Mouse (Mus musculus) neural tube, embryonic 11.5 days (tissue): Measurements from ENCODE around the gene Tdp2. TPM values are rescaled to one million over a fixed set of nuclear protein-coding genes. Genes with fewer than 3 reads are reported as not detected.

Experiments
- ATAC-seq: fragments of 200-750 bp; cut with Nextera tagmentation; 2 replicates; pipeline ENCODE4 v1.8.0; 2017; ENCODE audit warnings: moderate number of reproducible peaks, mild to moderate bottlenecking, moderate TSS enrichment, moderate library complexity; ENCODE audit not compliant: insufficient read depth, low FRiP score, low TSS enrichment
- DNase-seq: peaks from one replicate; pipeline ENCODE4 v3.0.0-alpha.2; 2015; ENCODE audit warnings: low spot score
- H3K27ac ChIP-seq: fragments of 300-500 bp; sonication (generic); 2 replicates; pipeline ENCODE4 v1.5.1; 2014; ENCODE audit warnings: low read depth, mild to moderate bottlenecking, low read length
- H3K27me3 ChIP-seq: fragments of 300-500 bp; sonication (generic); 2 replicates; pipeline ENCODE4 v1.6.1; 2014; ENCODE audit warnings: mild to moderate bottlenecking, low read length, mixed read lengths; ENCODE audit not compliant: control insufficient read depth, insufficient read depth
- H3K36me3 ChIP-seq: fragments of 300-500 bp; sonication (generic); 2 replicates; pipeline ENCODE4 v1.6.1; 2014; ENCODE audit warnings: mild to moderate bottlenecking, low read length, moderate library complexity, mixed read lengths; ENCODE audit not compliant: control insufficient read depth, insufficient read depth
- H3K4me1 ChIP-seq: fragments of 300-500 bp; sonication (generic); 2 replicates; pipeline ENCODE4 v1.6.1; 2014; ENCODE audit warnings: low read length, mixed read lengths; ENCODE audit not compliant: control insufficient read depth, insufficient read depth
- H3K4me2 ChIP-seq: fragments of 300-500 bp; sonication (generic); 2 replicates; pipeline ENCODE4 v1.6.1; 2014; ENCODE audit warnings: low read depth, mild to moderate bottlenecking, moderate library complexity
- H3K4me3 ChIP-seq: fragments of 300-500 bp; sonication (generic); 2 replicates; pipeline ENCODE4 v1.5.1; 2014; ENCODE audit warnings: low read depth, low read length
- H3K9ac ChIP-seq: fragments of 300-500 bp; sonication (generic); 2 replicates; pipeline ENCODE4 v1.6.1; 2014; ENCODE audit warnings: mild to moderate bottlenecking, low read length
- H3K9me3 ChIP-seq: fragments of 300-500 bp; sonication (generic); 2 replicates; pipeline ENCODE4 v1.6.1; 2016; ENCODE audit warnings: low read length; ENCODE audit not compliant: control insufficient read depth
- WGBS: fragments of 180-500 bp; shearing (Covaris S2); extraction: QIAGEN DNeasy Blood & Tissue Kit; methylation state at CpG from one replicate; pipeline ENCODE4 v1.1.7; 2014; 5-methylcytosine and 5-hydroxymethylcytosine counted together
- polyA plus RNA-seq: library from polyadenylated mRNA; unstranded; fragments of >200 nt; fragmentation: Nextera tagmentation; extraction: Ambion mirVana; gene quantifications from 2 replicates; pipeline ENCODE4 v1.2.1, GENCODE M21; 2014

Gene Tdp2
- polyA plus RNA-seq, 1 experiment from 2014 or later = 66.7 TPM

GRCm38 (mm10) chr13:24799925-24800673 is 31.4 kb upstream of the Tdp2 start:
- Histone ChIP-seq H3K27ac (no peak overlapping the region), H3K36me3 (no peaks in the 10 kb centered on the region), H3K4me2 (peak overlapping the region; percentile 63), H3K4me3 (peak overlapping the region; percentile 36), H3K9me3 (no peaks in the 10 kb centered on the region), H3K4me1 (peaks cover 5% of the 10 kb centered on the region; the same call in 1 of the 2 replicates), H3K9ac (peak overlapping the region; percentile 32), H3K27me3 (no peaks in the 10 kb centered on the region)
- WGBS = 1% methylated on average over 31 of the region's 31 CpGs
- DNase-seq (peak; percentile 53), ATAC-seq (no peak; the same call in 1 of the 2 replicates)

- Histone ChIP-seq H3K4me2 (peak overlapping the region; percentile 71), H3K9me3 (no peaks in the 10 kb centered on the region), H3K27ac (peak overlapping the region; percentile 98), H3K4me1 (peaks cover 5% of the 10 kb centered on the region; the same call in 1 of the 2 replicates), H3K36me3 (no peaks in the 10 kb centered on the region), H3K9ac (peak overlapping the region; percentile 95), H3K27me3 (no peaks in the 10 kb centered on the region), H3K4me3 (peak overlapping the region; percentile 97)
- under 1% methylated on average over 42 of the region's 42 CpGs for WGBS
- ATAC-seq (peak; percentile 97), DNase-seq (peak; percentile 96)
Observed at GRCm38 (mm10) chr13:24800674-24801307, 30.7 kb upstream of the Tdp2 start.

GRCm38 (mm10) chr13:24801308-24801921 is 30.1 kb upstream of the Tdp2 start, which contains the start of gene BC005537:
Gene BC005537 (plus strand): TSS chr13:24801657.
- Histone ChIP-seq H3K27me3 (no peaks in the 10 kb centered on the region), H3K36me3 (no peaks in the 10 kb centered on the region), H3K4me2 (peak within 1 kb of the TSS; percentile 71), H3K27ac (peak within 1 kb of the TSS; percentile 98), H3K4me3 (peak within 1 kb of the TSS; percentile 97), H3K9me3 (no peaks in the 10 kb centered on the region), H3K9ac (peak within 1 kb of the TSS; percentile 95), H3K4me1 (peaks cover 5% of the 10 kb centered on the region; the same call in 1 of the 2 replicates)
- DNase-seq (peak; percentile 75), ATAC-seq (peak; percentile 64)
- WGBS = under 1% methylated on average over 63 of the region's 74 CpGs

- ATAC-seq (no peak), DNase-seq (peak; percentile 53)
- peak overlapping the region; percentile 95 for H3K9ac ChIP-seq
- H3K4me1 ChIP-seq = peaks cover 5% of the 10 kb centered on the region; the same call in 1 of the 2 replicates
- peak overlapping the region; percentile 98 for H3K27ac ChIP-seq
- H3K4me2 ChIP-seq = peak overlapping the region; percentile 71
- H3K27me3 ChIP-seq = no peaks in the 10 kb centered on the region
- H3K4me3 ChIP-seq = peak overlapping the region; percentile 97
- no peaks in the 10 kb centered on the region for H3K9me3 ChIP-seq
- H3K36me3 ChIP-seq = no peaks in the 10 kb centered on the region
- WGBS = under 1% methylated on average over 26 of the region's 26 CpGs
Observed at GRCm38 (mm10) chr13:24802131-24802691, 29.3 kb upstream of the Tdp2 start.

- H3K4me2 ChIP-seq = peak overlapping the region; percentile 71
- no peak overlapping the region for H3K9ac ChIP-seq
- H3K9me3 ChIP-seq = no peaks in the 10 kb centered on the region
- WGBS = 46% methylated on average over 2 of the region's 2 CpGs
- H3K4me3 ChIP-seq = peak overlapping the region; percentile 97
- no peak for ATAC-seq
- no peak for DNase-seq
- no peaks in the 10 kb centered on the region for H3K36me3 ChIP-seq
- H3K27ac ChIP-seq = no peak overlapping the region
- no peaks in the 10 kb centered on the region for H3K27me3 ChIP-seq
- peaks cover 5% of the 10 kb centered on the region; the same call in 1 of the 2 replicates for H3K4me1 ChIP-seq
Observed at GRCm38 (mm10) chr13:24803196-24803595, 28.3 kb upstream of the Tdp2 start.

GRCm38 (mm10) chr13:24806079-24806478 is 25.4 kb upstream of the Tdp2 start:
- Histone ChIP-seq H3K27me3 (no peaks in the 10 kb centered on the region), H3K4me1 (peaks cover 5% of the 10 kb centered on the region; the same call in 1 of the 2 replicates), H3K27ac (no peak overlapping the region), H3K9ac (no peak overlapping the region), H3K4me2 (no peak overlapping the region), H3K36me3 (peaks cover 4% of the 10 kb centered on the region; the same call in 1 of the 2 replicates), H3K9me3 (no peaks in the 10 kb centered on the region), H3K4me3 (no peak overlapping the region)
- ATAC-seq (no peak), DNase-seq (no peak)

GRCm38 (mm10) chr13:24812521-24812920 is 19.0 kb upstream of the Tdp2 start:
- no peak for DNase-seq
- H3K4me2 ChIP-seq = no peak overlapping the region
- H3K27me3 ChIP-seq = no peaks in the 10 kb centered on the region
- peaks cover 12% of the 10 kb centered on the region for H3K36me3 ChIP-seq
- no peak overlapping the region for H3K4me3 ChIP-seq
- H3K4me1 ChIP-seq = no peaks in the 10 kb centered on the region
- H3K9ac ChIP-seq = no peak overlapping the region
- 95% methylated on average over 2 of the region's 2 CpGs for WGBS
- no peaks in the 10 kb centered on the region for H3K9me3 ChIP-seq
- no peak overlapping the region for H3K27ac ChIP-seq
- no peak for ATAC-seq

GRCm38 (mm10) chr13:24814616-24815015 is 16.9 kb upstream of the Tdp2 start:
- Histone ChIP-seq H3K4me2 (no peak overlapping the region), H3K4me1 (no peaks in the 10 kb centered on the region), H3K36me3 (peaks cover 12% of the 10 kb centered on the region), H3K9me3 (no peaks in the 10 kb centered on the region), H3K4me3 (no peak overlapping the region), H3K27ac (no peak overlapping the region), H3K9ac (no peak overlapping the region), H3K27me3 (no peaks in the 10 kb centered on the region)
- 96% methylated on average over 1 of the region's 1 CpGs for WGBS
- DNase-seq (no peak), ATAC-seq (no peak)
